ENCODE assay signal across 17 mouse cellular contexts in the genomic region with DNA sequence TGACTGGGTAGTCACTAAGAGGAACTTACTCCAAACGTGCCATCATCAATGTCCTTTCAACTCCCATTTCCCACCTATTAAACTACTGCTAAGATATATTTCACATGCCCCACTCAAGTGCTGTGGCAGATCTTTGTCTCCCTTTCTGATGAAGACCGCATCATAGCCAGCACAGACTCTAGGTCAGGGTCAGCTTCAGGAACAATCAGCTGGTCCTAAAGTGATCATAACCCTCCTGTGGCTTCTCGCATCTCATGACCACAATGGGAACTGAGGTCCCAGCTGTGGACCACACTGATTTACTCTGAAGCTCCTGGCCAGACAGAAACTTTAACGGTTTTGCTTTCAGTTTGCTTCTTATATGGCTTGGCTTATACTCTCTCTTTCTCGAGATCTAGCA.
DNase-seq lines count a peak whose midpoint lies in the region; ATAC-seq and TF ChIP-seq lines count a peak whose summit lies in the region.
"Had no signal": no experiment of that assay in that cellular context is flagged by ENCODE, and none has a peak within 500 bp of the region (broad histone marks: within the 10 kb centered on the region; RNA-seq: fewer than 3 reads in every experiment).

No protein-coding gene starts in this region.

- H3K4me3 ChIP-seq in kidney, adult 2 months (ENCODE audit: insufficient read depth, low read depth, low read length) = no peak overlapping the region
- H3K4me3 ChIP-seq in stomach, embryonic 16.5 days (replicated peaks; ENCODE audit: low read length) = no peak overlapping the region
- H3K4me3 ChIP-seq: heart, embryonic 10.5 days; layer of hippocampus, adult 2 months; limb, embryonic 15.5 days; megakaryocyte, embryonic 14.5 days had no signal

- TF ChIP-seq POLR2A in kidney, adult 2 months (IDR thresholded peaks at IDR 0.05; ENCODE audit: low read depth, low read length) = no peak

- peak overlapping the region; percentile 16; the same call in 1 of the 2 replicates for H3K4me2 ChIP-seq in stomach, embryonic 16.5 days (ENCODE audit: low read depth, low read length)
- H3K4me2 ChIP-seq: hindbrain, embryonic 14.5 days; limb, embryonic 15.5 days had no signal

- H3K4me1 ChIP-seq in kidney, adult 2 months (ENCODE audit: control insufficient read depth, insufficient read depth, low read length) = peaks cover 17% of the 10 kb centered on the region; the same call in 1 of the 2 replicates
- H3K4me1 ChIP-seq in stomach, embryonic 16.5 days (ENCODE audit: control insufficient read depth, insufficient read depth, low read length) = peaks cover 15% of the 10 kb centered on the region

- ATAC-seq in granulocyte monocyte progenitor cell, adult 5-6 weeks (replicated peaks; ENCODE audit: poor library complexity, severe bottlenecking) = 0 out of 2 replicates have a peak, but pooled peaks have one; percentile 15
- no peak for ATAC-seq in stomach, embryonic 16.5 days (ENCODE audit: insufficient read depth, low FRiP score)

- no peaks in the 10 kb centered on the region; the same call in 1 of the 2 replicates for H3K27me3 ChIP-seq in kidney, adult 2 months (replicated peaks; ENCODE audit: control insufficient read depth, insufficient read depth, low read length)
- no peaks in the 10 kb centered on the region for H3K27me3 ChIP-seq in stomach, embryonic 16.5 days (ENCODE audit: control insufficient read depth, insufficient read depth, low read length)
- H3K27me3 ChIP-seq: limb, embryonic 15.5 days; megakaryocyte, embryonic 14.5 days had no signal

- no peak overlapping the region for H3K9ac ChIP-seq in stomach, embryonic 16.5 days (ENCODE audit: low read length)
- H3K9ac ChIP-seq: hindbrain, embryonic 14.5 days; limb, embryonic 15.5 days had no signal

- WGBS in kidney, adult 2 months = 49% methylated on average over 5 of the region's 5 CpGs
- WGBS in stomach, embryonic 16.5 days = 58% methylated on average over 5 of the region's 5 CpGs

- DNase-seq in adrenal gland, adult 2 months = peak; percentile 59
- DNase-seq in adrenal gland, postnatal 4 days (ENCODE audit: low spot score in 2 of 2) = no peak
- no peak for DNase-seq in kidney, adult 2 months
- no peak for DNase-seq in kidney, postnatal 36 days
- DNase-seq in right cerebral cortex, adult 2 months (ENCODE audit: low spot score in 2 of 2) = no peak
- DNase-seq in left cerebral cortex, adult 8-10 months (ENCODE audit: low spot score in 2 of 2) = no peak
- DNase-seq: B cell, adult 2 months; cerebellum, adult 18-20 months; lung, adult 2 months; right cerebral cortex, postnatal 25 days had no signal

- H3K27ac ChIP-seq in kidney, adult 2 months (ENCODE audit: insufficient read depth, low read depth, low read length) = peak overlapping the region; percentile 47; the same call in 1 of the 2 replicates
- no peak overlapping the region for H3K27ac ChIP-seq in stomach, embryonic 16.5 days (ENCODE audit: low read length)
- H3K27ac ChIP-seq: heart, embryonic 10.5 days; hindbrain, embryonic 14.5 days; layer of hippocampus, adult 2 months; limb, embryonic 15.5 days had no signal

- H3K36me3 ChIP-seq in kidney, adult 2 months (ENCODE audit: control insufficient read depth, insufficient read depth, low read length) = no peaks in the 10 kb centered on the region
- no peaks in the 10 kb centered on the region for H3K36me3 ChIP-seq in stomach, embryonic 16.5 days (ENCODE audit: control insufficient read depth, insufficient read depth, low read length)
- H3K36me3 ChIP-seq: heart, embryonic 10.5 days; limb, embryonic 15.5 days had no signal

- H3K9me3 ChIP-seq in stomach, embryonic 16.5 days (replicated peaks; ENCODE audit: control insufficient read depth, low read length) = no peaks in the 10 kb centered on the region
- H3K9me3 ChIP-seq: heart, embryonic 10.5 days; limb, embryonic 15.5 days; megakaryocyte, embryonic 14.5 days had no signal

- no peak for TF ChIP-seq CTCF in kidney, adult 2 months (conservative IDR thresholded peaks at IDR 0.05; ENCODE audit: insufficient read depth, insufficient read length, low read depth, low read length)
